Mouse (Mus musculus) embryonic facial prominence, embryonic 12.5 days (tissue): ENCODE measurements around the gene Sbno1. TPM values are rescaled to one million over a fixed set of nuclear protein-coding genes. Genes with fewer than 3 reads are reported as not detected.

Experiments
- ATAC-seq: fragments of 200-750 bp; cut with Nextera tagmentation; 2 replicates; pipeline ENCODE4 v1.8.0; 2017; ENCODE audit not compliant: insufficient number of reproducible peaks, insufficient read depth, low FRiP score, low TSS enrichment
- H3K27ac ChIP-seq: fragments of 300-500 bp; sonication (generic); 2 replicates; pipeline ENCODE4 v1.5.1; 2016; ENCODE audit warnings: mild to moderate bottlenecking
- H3K27me3 ChIP-seq: fragments of 300-500 bp; sonication (generic); 2 replicates; pipeline ENCODE4 v1.6.1; 2016; ENCODE audit warnings: mild to moderate bottlenecking, moderate library complexity
- H3K36me3 ChIP-seq: fragments of 300-500 bp; sonication (generic); 2 replicates; pipeline ENCODE4 v1.6.1; 2016; ENCODE audit warnings: mild to moderate bottlenecking
- H3K4me1 ChIP-seq: fragments of 300-500 bp; sonication (generic); 2 replicates; pipeline ENCODE4 v1.6.1; 2016
- H3K4me2 ChIP-seq: fragments of 300-500 bp; sonication (generic); replicated peaks from 2 replicates; pipeline ENCODE4 v1.6.1; 2016; ENCODE audit warnings: mild to moderate bottlenecking, moderate library complexity
- H3K4me3 ChIP-seq: fragments of 300-500 bp; sonication (generic); 2 replicates; pipeline ENCODE4 v1.5.1; 2016; ENCODE audit warnings: mild to moderate bottlenecking
- H3K9ac ChIP-seq: fragments of 300-500 bp; sonication (generic); 2 replicates; pipeline ENCODE4 v1.6.1; 2016; ENCODE audit warnings: mild to moderate bottlenecking, moderate library complexity
- H3K9me3 ChIP-seq: fragments of 300-500 bp; sonication (generic); 2 replicates; pipeline ENCODE4 v1.6.1; 2016; ENCODE audit warnings: mild to moderate bottlenecking, moderate library complexity
- WGBS: fragments of 180-500 bp; shearing (Covaris S2); methylation state at CpG from one replicate; pipeline ENCODE4 v1.1.7; 2016; 5-methylcytosine and 5-hydroxymethylcytosine counted together
- polyA plus RNA-seq: library from polyadenylated mRNA; unstranded; fragments of >200 nt; fragmentation: Nextera tagmentation; extraction: Ambion mirVana; gene quantifications from 2 replicates; pipeline ENCODE4 v1.2.1, GENCODE M21; 2016

Gene Sbno1
- polyA plus RNA-seq, 1 experiment from 2014 or later, result 94.7 TPM

- WGBS, result 94% methylated on average over 5 of the region's 5 CpGs
- Histone ChIP-seq H3K36me3 (peaks cover 45% of the 10 kb centered on the region), H3K4me3 (no peak overlapping the region)
Observed at GRCm38 (mm10) chr5:124412163-124412562, 13.6 kb downstream of the Sbno1 start.

GRCm38 (mm10) chr5:124410808-124411207 is 15.0 kb downstream of the Sbno1 start:
- Histone ChIP-seq H3K4me2 (no peak overlapping the region), H3K4me3 (no peak overlapping the region), H3K9me3 (no peaks in the 10 kb centered on the region), H3K27ac (no peak overlapping the region), H3K36me3 (peaks cover 51% of the 10 kb centered on the region), H3K4me1 (no peaks in the 10 kb centered on the region), H3K27me3 (no peaks in the 10 kb centered on the region), H3K9ac (no peak overlapping the region)
- ATAC-seq, result no peak
- 75% methylated on average over 3 of the region's 3 CpGs for WGBS

More at GRCm38 (mm10) chr5:124412163-124412562, 13.6 kb downstream of the Sbno1 start:
- Histone ChIP-seq H3K27me3 (no peaks in the 10 kb centered on the region), H3K4me1 (no peaks in the 10 kb centered on the region), H3K4me2 (no peak overlapping the region), H3K9ac (no peak overlapping the region), H3K27ac (no peak overlapping the region), H3K9me3 (no peaks in the 10 kb centered on the region)
- no peak for ATAC-seq

- no peak overlapping the region for H3K9ac ChIP-seq
- WGBS, result 92% methylated on average over 7 of the region's 7 CpGs
- H3K4me2 ChIP-seq, result no peak overlapping the region
- peaks cover 71% of the 10 kb centered on the region for H3K36me3 ChIP-seq
- ATAC-seq, result no peak
- H3K4me3 ChIP-seq, result no peak overlapping the region
- H3K9me3 ChIP-seq, result no peaks in the 10 kb centered on the region
- no peaks in the 10 kb centered on the region for H3K4me1 ChIP-seq
- H3K27me3 ChIP-seq, result no peaks in the 10 kb centered on the region
- H3K27ac ChIP-seq, result no peak overlapping the region
Observed at GRCm38 (mm10) chr5:124393726-124394125, 32.1 kb downstream of the Sbno1 start.

GRCm38 (mm10) chr5:124392412-124392811 is 33.4 kb downstream of the Sbno1 start:
- Histone ChIP-seq H3K9me3 (no peaks in the 10 kb centered on the region), H3K4me3 (no peak overlapping the region), H3K27me3 (no peaks in the 10 kb centered on the region), H3K9ac (no peak overlapping the region), H3K4me2 (no peak overlapping the region), H3K27ac (no peak overlapping the region), H3K36me3 (peaks cover 74% of the 10 kb centered on the region), H3K4me1 (no peaks in the 10 kb centered on the region)
- 97% methylated on average over 4 of the region's 4 CpGs for WGBS
- no peak for ATAC-seq

- H3K9ac ChIP-seq, result no peak overlapping the region
- no peaks in the 10 kb centered on the region for H3K27me3 ChIP-seq
- no peak for ATAC-seq
- H3K9me3 ChIP-seq, result no peaks in the 10 kb centered on the region
- WGBS, result 79% methylated on average over 4 of the region's 5 CpGs
- H3K36me3 ChIP-seq, result peaks cover 87% of the 10 kb centered on the region
- no peak overlapping the region for H3K27ac ChIP-seq
- H3K4me3 ChIP-seq, result no peak overlapping the region
- no peaks in the 10 kb centered on the region for H3K4me1 ChIP-seq
- no peak overlapping the region for H3K4me2 ChIP-seq
Observed at GRCm38 (mm10) chr5:124387932-124388331, 37.9 kb downstream of the Sbno1 start.

- Histone ChIP-seq H3K9ac (no peak overlapping the region), H3K36me3 (peaks cover 88% of the 10 kb centered on the region), H3K9me3 (no peaks in the 10 kb centered on the region), H3K4me2 (no peak overlapping the region), H3K4me1 (no peaks in the 10 kb centered on the region), H3K4me3 (no peak overlapping the region), H3K27ac (no peak overlapping the region), H3K27me3 (no peaks in the 10 kb centered on the region)
- ATAC-seq, result no peak
- WGBS, result 93% methylated on average over 1 of the region's 1 CpGs
Observed at GRCm38 (mm10) chr5:124380121-124380520, 45.7 kb downstream of the Sbno1 start.

- Histone ChIP-seq H3K4me2 (no peak overlapping the region), H3K9me3 (no peaks in the 10 kb centered on the region), H3K4me1 (no peaks in the 10 kb centered on the region), H3K27me3 (no peaks in the 10 kb centered on the region), H3K4me3 (no peak overlapping the region), H3K36me3 (peaks cover 83% of the 10 kb centered on the region), H3K27ac (no peak overlapping the region), H3K9ac (no peak overlapping the region)
- no peak for ATAC-seq
- 88% methylated on average over 4 of the region's 4 CpGs for WGBS
Observed at GRCm38 (mm10) chr5:124377149-124377548, 48.7 kb downstream of the Sbno1 start.

GRCm38 (mm10) chr5:124376401-124376800 is 49.4 kb downstream of the Sbno1 start:
- Histone ChIP-seq H3K36me3 (peaks cover 82% of the 10 kb centered on the region), H3K9me3 (no peaks in the 10 kb centered on the region), H3K9ac (no peak overlapping the region), H3K27me3 (no peaks in the 10 kb centered on the region), H3K4me2 (no peak overlapping the region), H3K27ac (no peak overlapping the region), H3K4me1 (no peaks in the 10 kb centered on the region), H3K4me3 (no peak overlapping the region)
- 93% methylated on average over 1 of the region's 1 CpGs for WGBS
- ATAC-seq, result no peak

GRCm38 (mm10) chr5:124374298-124374697 is 51.5 kb downstream of the Sbno1 start:
- Histone ChIP-seq H3K4me2 (no peak overlapping the region), H3K4me3 (no peak overlapping the region), H3K27ac (no peak overlapping the region), H3K9ac (no peak overlapping the region), H3K9me3 (no peaks in the 10 kb centered on the region), H3K27me3 (no peaks in the 10 kb centered on the region), H3K36me3 (peaks cover 79% of the 10 kb centered on the region), H3K4me1 (no peaks in the 10 kb centered on the region)
- ATAC-seq, result no peak
- 94% methylated on average over 7 of the region's 7 CpGs for WGBS

GRCm38 (mm10) chr5:124366721-124367120 is 59.1 kb downstream of the Sbno1 start:
- H3K36me3 ChIP-seq, result peaks cover 32% of the 10 kb centered on the region
- no peak overlapping the region for H3K9ac ChIP-seq
- 89% methylated on average over 3 of the region's 3 CpGs for WGBS
- no peak overlapping the region for H3K4me3 ChIP-seq
- ATAC-seq, result no peak
- no peak overlapping the region for H3K27ac ChIP-seq
- no peaks in the 10 kb centered on the region for H3K27me3 ChIP-seq
- no peaks in the 10 kb centered on the region for H3K4me1 ChIP-seq
- H3K4me2 ChIP-seq, result no peak overlapping the region
- H3K9me3 ChIP-seq, result no peaks in the 10 kb centered on the region

- Histone ChIP-seq H3K4me3 (no peak overlapping the region), H3K36me3 (peaks cover 24% of the 10 kb centered on the region), H3K4me2 (no peak overlapping the region), H3K4me1 (no peaks in the 10 kb centered on the region), H3K27me3 (no peaks in the 10 kb centered on the region), H3K9ac (no peak overlapping the region), H3K9me3 (no peaks in the 10 kb centered on the region), H3K27ac (no peak overlapping the region)
- ATAC-seq, result no peak
- 90% methylated on average over 2 of the region's 2 CpGs for WGBS
Observed at GRCm38 (mm10) chr5:124365754-124366153, 60.0 kb downstream of the Sbno1 start.

- peaks cover 13% of the 10 kb centered on the region for H3K36me3 ChIP-seq
- H3K9me3 ChIP-seq, result no peaks in the 10 kb centered on the region
- H3K27me3 ChIP-seq, result no peaks in the 10 kb centered on the region
- no peak overlapping the region for H3K9ac ChIP-seq
- WGBS, result 88% methylated on average over 6 of the region's 6 CpGs
- H3K4me1 ChIP-seq, result no peaks in the 10 kb centered on the region
- ATAC-seq, result no peak
- no peak overlapping the region for H3K4me2 ChIP-seq
- H3K4me3 ChIP-seq, result no peak overlapping the region
- H3K27ac ChIP-seq, result no peak overlapping the region
Observed at GRCm38 (mm10) chr5:124364173-124364918, 61.5 kb downstream of the Sbno1 start.
